In the genomic region with DNA sequence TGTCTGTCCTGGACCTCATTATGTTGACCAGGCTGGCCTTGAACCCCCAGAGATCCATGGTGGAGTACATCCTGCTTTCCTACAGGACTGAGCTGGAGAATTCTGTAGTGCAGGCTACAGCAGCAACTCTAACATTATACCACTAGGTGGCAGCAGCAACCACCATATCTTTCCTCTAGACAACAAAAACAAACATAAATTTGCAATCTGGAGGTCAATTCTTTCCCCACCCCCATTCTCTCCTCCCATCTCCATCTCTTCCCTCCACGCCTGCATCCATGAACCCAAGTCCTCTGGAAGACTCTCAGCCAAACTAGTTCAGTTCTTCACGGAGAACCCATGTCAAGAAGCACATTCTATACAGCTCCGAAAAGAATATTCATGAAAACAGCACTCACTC, we compare ENCODE assay signal across 8 mouse cellular contexts. TPM values are rescaled to one million over a fixed set of nuclear protein-coding genes. Genes with fewer than 3 reads are reported as not detected.
DNase-seq lines count a peak whose midpoint lies in the region; ATAC-seq and TF ChIP-seq lines count a peak whose summit lies in the region.

No protein-coding gene starts in this region.

- H3K27ac ChIP-seq in forebrain, embryonic 11.5 days (ENCODE audit: low read depth, low read length), result no peak overlapping the region
- H3K27ac ChIP-seq in intestine, embryonic 14.5 days (ENCODE audit: low read depth), result no peak overlapping the region
- H3K27ac ChIP-seq in liver, embryonic 15.5 days (replicated peaks), result peak overlapping the region; percentile 49; the same call in 1 of the 2 replicates

- peak; percentile 36 to 37 for DNase-seq in spleen, postnatal 10 days (ENCODE audit: low spot score in 2 of 2)
- DNase-seq in spleen, postnatal 36 days (ENCODE audit: low spot score in 2 of 2), result no peak
- DNase-seq in brain, embryonic 14.5 days (ENCODE audit: low read depth), result peak; percentile 80
- peak; percentile 72 for DNase-seq in forebrain, embryonic 11.5 days (ENCODE audit: low spot score)
- DNase-seq in intestine, embryonic 14.5 days (ENCODE audit: low spot score), result peak; percentile 67
- DNase-seq in spleen, postnatal 14 days (ENCODE audit: low spot score in 2 of 2), result no peak

- no peaks in the 10 kb centered on the region for H3K27me3 ChIP-seq in forebrain, embryonic 11.5 days (ENCODE audit: control insufficient read depth, insufficient read depth, low read length)
- H3K27me3 ChIP-seq in intestine, embryonic 14.5 days (replicated peaks; ENCODE audit: control insufficient read depth, insufficient read depth, low read length), result no peaks in the 10 kb centered on the region
- H3K27me3 ChIP-seq in liver, embryonic 15.5 days, result peaks cover 10% of the 10 kb centered on the region; the same call in 1 of the 2 replicates

- WGBS in forebrain, embryonic 11.5 days, result 31% methylated on average over 3 of the region's 3 CpGs
- 31% methylated on average over 3 of the region's 3 CpGs for WGBS in intestine, embryonic 14.5 days
- 22% methylated on average over 3 of the region's 3 CpGs for WGBS in liver, embryonic 15.5 days (ENCODE audit: insufficient replicate concordance)

- no peak for TF ChIP-seq POLR2A in brain, embryonic 14.5 days (IDR thresholded peaks at IDR 0.05; ENCODE audit: borderline replicate concordance, extremely low read depth, insufficient read depth, insufficient read length, poor library complexity, severe bottlenecking)

- H3K4me3 ChIP-seq in forebrain, embryonic 11.5 days (ENCODE audit: low read depth, low read length), result no peak overlapping the region
- H3K4me3 ChIP-seq in intestine, embryonic 14.5 days (ENCODE audit: low read depth, low read length), result no peak overlapping the region
- peak overlapping the region; percentile 39; the same call in 1 of the 2 replicates for H3K4me3 ChIP-seq in liver, embryonic 15.5 days (replicated peaks)

- H3K9ac ChIP-seq in forebrain, embryonic 11.5 days (ENCODE audit: low read length), result no peak overlapping the region
- H3K9ac ChIP-seq in intestine, embryonic 14.5 days (ENCODE audit: low read length), result no peak overlapping the region
- H3K9ac ChIP-seq in liver, embryonic 15.5 days, result no peak overlapping the region

- TF ChIP-seq CTCF in brain, embryonic 14.5 days (IDR thresholded peaks at IDR 0.05; ENCODE audit: borderline replicate concordance, extremely low read depth, insufficient read depth, insufficient read length), result peak; percentile 64; the same call in 1 of the 2 replicates

- peak; percentile 29; the same call in 1 of the 2 replicates for ATAC-seq in forebrain, embryonic 11.5 days (replicated peaks; ENCODE audit: low FRiP score)
- no peak for ATAC-seq in intestine, embryonic 14.5 days (replicated peaks; ENCODE audit: low FRiP score, low TSS enrichment, low read depth)
- no peak for ATAC-seq in liver, embryonic 15.5 days (ENCODE audit: insufficient read depth)
- ATAC-seq in neutrophil, adult 5-6 weeks (ENCODE audit: extremely low read depth, insufficient number of reproducible peaks, low FRiP score, poor library complexity, severe bottlenecking), result peak; percentile 70

- H3K9me3 ChIP-seq in forebrain, embryonic 11.5 days (ENCODE audit: control insufficient read depth, low read length), result no peaks in the 10 kb centered on the region
- H3K9me3 ChIP-seq in intestine, embryonic 14.5 days (ENCODE audit: control insufficient read depth, low read length), result no peaks in the 10 kb centered on the region
- no peaks in the 10 kb centered on the region for H3K9me3 ChIP-seq in liver, embryonic 15.5 days (replicated peaks)

- no peak overlapping the region for H3K4me2 ChIP-seq in forebrain, embryonic 11.5 days (ENCODE audit: low read depth, low read length, severe bottlenecking)
- peak overlapping the region; percentile 26; the same call in 1 of the 2 replicates for H3K4me2 ChIP-seq in intestine, embryonic 14.5 days (ENCODE audit: low read length)
- peak overlapping the region; percentile 74 for H3K4me2 ChIP-seq in liver, embryonic 15.5 days

- H3K36me3 ChIP-seq in forebrain, embryonic 11.5 days (ENCODE audit: control insufficient read depth, insufficient read depth, low read length), result no peaks in the 10 kb centered on the region
- H3K36me3 ChIP-seq in intestine, embryonic 14.5 days (ENCODE audit: control insufficient read depth, insufficient read depth, low read length), result no peaks in the 10 kb centered on the region
- no peaks in the 10 kb centered on the region for H3K36me3 ChIP-seq in liver, embryonic 15.5 days (replicated peaks)

- no peaks in the 10 kb centered on the region; the same call in 1 of the 2 replicates for H3K4me1 ChIP-seq in forebrain, embryonic 11.5 days (replicated peaks; ENCODE audit: control insufficient read depth, insufficient read depth, low read length)
- no peaks in the 10 kb centered on the region for H3K4me1 ChIP-seq in intestine, embryonic 14.5 days (replicated peaks; ENCODE audit: control insufficient read depth, insufficient read depth, low read length)
- peaks cover 18% of the 10 kb centered on the region for H3K4me1 ChIP-seq in liver, embryonic 15.5 days (replicated peaks)

RNA-seq across cellular contexts. Expression of gene Rpia, which starts 12.6 kb away (rescaled TPM):
- polyA plus RNA-seq in brain, embryonic 14.5 days (2012; rRNA removed), result 21.6 and 25.6 TPM in 2 replicates
- polyA plus RNA-seq in forebrain, embryonic 11.5 days (2014; fragmentation: Nextera tagmentation; extraction: Ambion mirVana), result 2.0 and 3.3 TPM in 2 replicates
- 4.8 and 6.1 TPM in 2 replicates for polyA plus RNA-seq in intestine, embryonic 14.5 days (2014; fragmentation: Nextera tagmentation; extraction: Ambion mirVana)
- 2.3 and 2.9 TPM in 2 replicates for polyA plus RNA-seq in liver, embryonic 15.5 days (2015; fragmentation: Nextera tagmentation; extraction: Ambion mirVana)
- total RNA-seq in neutrophil, adult 5-6 weeks (2017), result 77.1 and 79.0 TPM in 2 replicates

RNA-seq across cellular contexts. Expression of gene Eif2ak3, which starts 39.7 kb away (rescaled TPM):
- 17.2 and 20.2 TPM in 2 replicates for polyA plus RNA-seq in brain, embryonic 14.5 days (2012; rRNA removed)
- polyA plus RNA-seq in forebrain, embryonic 11.5 days (2014; fragmentation: Nextera tagmentation; extraction: Ambion mirVana), result 9.8 and 11.0 TPM in 2 replicates
- polyA plus RNA-seq in intestine, embryonic 14.5 days (2014; fragmentation: Nextera tagmentation; extraction: Ambion mirVana), result 7.3 and 8.2 TPM in 2 replicates
- 4.0 and 4.3 TPM in 2 replicates for polyA plus RNA-seq in liver, embryonic 15.5 days (2015; fragmentation: Nextera tagmentation; extraction: Ambion mirVana)
- total RNA-seq in neutrophil, adult 5-6 weeks (2017), result 168 and 185 TPM in 2 replicates

Comparison
In these comparisons a context has a peak if more than half of its experiments do, and no peak if none do; other contexts are left out.
1. DNase-seq: peak in spleen, postnatal 10 days (2 of 2), brain, embryonic 14.5 days (single experiment), forebrain, embryonic 11.5 days (single experiment) and intestine, embryonic 14.5 days (single experiment); none in spleen, postnatal 36 days (0 of 2) and spleen, postnatal 14 days (0 of 2).
2. ATAC-seq: peak in forebrain, embryonic 11.5 days (single experiment) and neutrophil, adult 5-6 weeks (single experiment); none in intestine, embryonic 14.5 days (single experiment) and liver, embryonic 15.5 days (single experiment).